17 mouse cellular contexts compared by ENCODE assay signal in genomic region chr4:87385221-87385739, GRCm38 (mm10).
DNase-seq lines count a peak whose midpoint lies in the region; ATAC-seq and TF ChIP-seq lines count a peak whose summit lies in the region.
"Had no signal": no experiment of that assay in that cellular context is flagged by ENCODE, and none has a peak within 500 bp of the region (broad histone marks: within the 10 kb centered on the region; RNA-seq: fewer than 3 reads in every experiment).

No protein-coding gene starts in this region.

- H3K4me2 ChIP-seq in hindbrain, embryonic 14.5 days (replicated peaks): no peak overlapping the region
- no peak overlapping the region for H3K4me2 ChIP-seq in hindbrain, embryonic 12.5 days (replicated peaks)
- H3K4me2 ChIP-seq in neural tube, embryonic 12.5 days (replicated peaks): peak overlapping the region; percentile 25; the same call in 1 of the 2 replicates
- H3K4me2 ChIP-seq in neural tube, embryonic 15.5 days: no peak overlapping the region
- peak overlapping the region; percentile 28 for H3K4me2 ChIP-seq in stomach, postnatal 0 days (replicated peaks; ENCODE audit: low read depth)
- H3K4me2 ChIP-seq: embryonic facial prominence, embryonic 12.5 days; limb, embryonic 12.5 days had no signal

- peak; percentile 43; the same call in 1 of the 2 replicates for ATAC-seq in hindbrain, embryonic 14.5 days (ENCODE audit: low FRiP score)
- ATAC-seq in hindbrain, embryonic 12.5 days (ENCODE audit: low FRiP score): no peak
- ATAC-seq in neural tube, embryonic 12.5 days (ENCODE audit: low FRiP score, low read depth): no peak
- ATAC-seq in neural tube, embryonic 15.5 days (ENCODE audit: low FRiP score): no peak
- no peak for ATAC-seq in stomach, postnatal 0 days (ENCODE audit: low FRiP score, low TSS enrichment)
- ATAC-seq: activated CD4-positive, CD25-positive, alpha-beta regulatory T cell, adult 4 months had no signal

- peaks cover 9% of the 10 kb centered on the region for H3K4me1 ChIP-seq in hindbrain, embryonic 14.5 days (replicated peaks; ENCODE audit: control insufficient read depth, insufficient read depth, low read length)
- peaks cover 15% of the 10 kb centered on the region for H3K4me1 ChIP-seq in hindbrain, embryonic 12.5 days
- peaks cover 17% of the 10 kb centered on the region for H3K4me1 ChIP-seq in neural tube, embryonic 12.5 days
- H3K4me1 ChIP-seq in neural tube, embryonic 15.5 days: peaks cover 14% of the 10 kb centered on the region
- no peaks in the 10 kb centered on the region for H3K4me1 ChIP-seq in stomach, postnatal 0 days (replicated peaks; ENCODE audit: control insufficient read depth, insufficient read depth)

- WGBS in hindbrain, embryonic 14.5 days: 23% methylated on average over 7 of the region's 7 CpGs
- 23% methylated on average over 7 of the region's 7 CpGs for WGBS in hindbrain, embryonic 12.5 days
- WGBS in neural tube, embryonic 12.5 days: 15% methylated on average over 7 of the region's 7 CpGs
- 14% methylated on average over 7 of the region's 7 CpGs for WGBS in neural tube, embryonic 15.5 days
- 21% methylated on average over 7 of the region's 7 CpGs for WGBS in stomach, postnatal 0 days

- H3K27ac ChIP-seq in hindbrain, embryonic 14.5 days: no peak overlapping the region
- no peak overlapping the region for H3K27ac ChIP-seq in hindbrain, embryonic 12.5 days
- no peak overlapping the region for H3K27ac ChIP-seq in neural tube, embryonic 12.5 days
- H3K27ac ChIP-seq in neural tube, embryonic 15.5 days (replicated peaks): no peak overlapping the region
- H3K27ac ChIP-seq in stomach, postnatal 0 days (replicated peaks): no peak overlapping the region
- H3K27ac ChIP-seq: embryonic facial prominence, embryonic 12.5 days; gastrocnemius, adult 2 months; kidney, embryonic 15.5 days; layer of hippocampus, adult 2 months; limb, embryonic 12.5 days had no signal

- TF ChIP-seq CTCF in stomach, postnatal 0 days (IDR thresholded peaks at IDR 0.05; ENCODE audit: low read depth): no peak

- no peak overlapping the region for H3K4me3 ChIP-seq in hindbrain, embryonic 14.5 days (replicated peaks; ENCODE audit: low read length)
- H3K4me3 ChIP-seq in hindbrain, embryonic 12.5 days: no peak overlapping the region
- no peak overlapping the region for H3K4me3 ChIP-seq in neural tube, embryonic 12.5 days
- no peak overlapping the region for H3K4me3 ChIP-seq in neural tube, embryonic 15.5 days (replicated peaks)
- no peak overlapping the region for H3K4me3 ChIP-seq in stomach, postnatal 0 days (ENCODE audit: low read depth, low read length)
- H3K4me3 ChIP-seq: embryonic facial prominence, embryonic 12.5 days; gastrocnemius, adult 2 months; kidney, embryonic 15.5 days; layer of hippocampus, adult 2 months; limb, embryonic 12.5 days had no signal

- H3K9ac ChIP-seq in hindbrain, embryonic 14.5 days: no peak overlapping the region
- H3K9ac ChIP-seq in hindbrain, embryonic 12.5 days: no peak overlapping the region
- H3K9ac ChIP-seq in neural tube, embryonic 12.5 days: no peak overlapping the region
- H3K9ac ChIP-seq in neural tube, embryonic 15.5 days (replicated peaks): no peak overlapping the region
- H3K9ac ChIP-seq in stomach, postnatal 0 days (ENCODE audit: low read length): no peak overlapping the region
- H3K9ac ChIP-seq: embryonic facial prominence, embryonic 12.5 days; kidney, embryonic 15.5 days; limb, embryonic 12.5 days had no signal

- no peaks in the 10 kb centered on the region for H3K27me3 ChIP-seq in hindbrain, embryonic 14.5 days (ENCODE audit: control insufficient read depth, insufficient read depth, low read length)
- no peaks in the 10 kb centered on the region for H3K27me3 ChIP-seq in hindbrain, embryonic 12.5 days
- H3K27me3 ChIP-seq in neural tube, embryonic 12.5 days (replicated peaks): no peaks in the 10 kb centered on the region
- H3K27me3 ChIP-seq in neural tube, embryonic 15.5 days (replicated peaks): no peaks in the 10 kb centered on the region
- H3K27me3 ChIP-seq in stomach, postnatal 0 days (ENCODE audit: control insufficient read depth, insufficient read depth, low read length): no peaks in the 10 kb centered on the region
- H3K27me3 ChIP-seq: embryonic facial prominence, embryonic 12.5 days; limb, embryonic 12.5 days had no signal

- H3K9me3 ChIP-seq in hindbrain, embryonic 14.5 days (ENCODE audit: control insufficient read depth, low read length): no peaks in the 10 kb centered on the region
- H3K9me3 ChIP-seq in hindbrain, embryonic 12.5 days (replicated peaks): no peaks in the 10 kb centered on the region
- no peaks in the 10 kb centered on the region for H3K9me3 ChIP-seq in neural tube, embryonic 12.5 days
- H3K9me3 ChIP-seq in neural tube, embryonic 15.5 days (replicated peaks): no peaks in the 10 kb centered on the region
- no peaks in the 10 kb centered on the region for H3K9me3 ChIP-seq in stomach, postnatal 0 days (ENCODE audit: control insufficient read depth, low read length)
- H3K9me3 ChIP-seq: embryonic facial prominence, embryonic 12.5 days; kidney, embryonic 15.5 days; limb, embryonic 12.5 days had no signal

- no peaks in the 10 kb centered on the region for H3K36me3 ChIP-seq in hindbrain, embryonic 14.5 days (replicated peaks; ENCODE audit: control insufficient read depth, insufficient read depth)
- no peaks in the 10 kb centered on the region for H3K36me3 ChIP-seq in hindbrain, embryonic 12.5 days
- H3K36me3 ChIP-seq in neural tube, embryonic 12.5 days: no peaks in the 10 kb centered on the region
- H3K36me3 ChIP-seq in neural tube, embryonic 15.5 days: no peaks in the 10 kb centered on the region
- H3K36me3 ChIP-seq in stomach, postnatal 0 days (ENCODE audit: control insufficient read depth, insufficient read depth, low read length): no peaks in the 10 kb centered on the region
- H3K36me3 ChIP-seq: embryonic facial prominence, embryonic 12.5 days; kidney, embryonic 15.5 days; limb, embryonic 12.5 days had no signal

- DNase-seq in embryo, embryonic 10 days (ENCODE audit: low spot score): peak; percentile 29
- no peak for DNase-seq in embryo, embryonic 11 days
- DNase-seq in hindbrain, embryonic 14.5 days (ENCODE audit: low spot score): no peak
- DNase-seq in stomach, postnatal 0 days (ENCODE audit: low spot score): no peak
- no peak for DNase-seq in cerebellum, postnatal 36 days
- DNase-seq: adrenal gland, postnatal 25 days; gastrocnemius, adult 2 months; heart, adult 18-20 months; thymus, postnatal 25 days had no signal

- TF ChIP-seq EP300 in stomach, postnatal 0 days (optimal IDR thresholded peaks at IDR 0.05): no peak

Comparison
In these comparisons a context has a peak if more than half of its experiments do, and no peak if none do; other contexts are left out.
1. H3K4me2 ChIP-seq: peak in neural tube, embryonic 12.5 days (single experiment) and stomach, postnatal 0 days (single experiment); none in hindbrain, embryonic 14.5 days (single experiment), hindbrain, embryonic 12.5 days (single experiment) and neural tube, embryonic 15.5 days (single experiment).